Mouse (Mus musculus) kidney, adult 2 months (tissue): ENCODE measurements around the gene Ralgds.

Experiments
- CTCF ChIP-seq: fragments of 200-500 bp; conservative IDR thresholded peaks from 2 replicates; pipeline ENCODE4 v1.5.1; 2011; ENCODE audit warnings: low read depth, mild to moderate bottlenecking, control low read depth, low read length, moderate library complexity, mixed read lengths; ENCODE audit not compliant: insufficient read depth, insufficient read length
- POLR2A ChIP-seq: fragments of 200-500 bp; IDR thresholded peaks from one replicate; pipeline ENCODE4 v1.6.1; 2011; ENCODE audit warnings: low read depth, low read length, control low read depth

GRCm38 (mm10) chr2:28523643-28524117 lies 10.8 kb downstream of the Ralgds start:
- no peak for TF ChIP-seq CTCF
- TF ChIP-seq POLR2A, result no peak
